Mouse (Mus musculus) 3T3-L1 (cell line): Measurements from ENCODE around the gene Srebf2.

Source experiments
- DNase-seq: peaks from one replicate; pipeline ENCODE4 v3.0.0-alpha.2; 2015; ENCODE audit warnings: low read depth, low spot score

The Srebf2 gene

DNA sequence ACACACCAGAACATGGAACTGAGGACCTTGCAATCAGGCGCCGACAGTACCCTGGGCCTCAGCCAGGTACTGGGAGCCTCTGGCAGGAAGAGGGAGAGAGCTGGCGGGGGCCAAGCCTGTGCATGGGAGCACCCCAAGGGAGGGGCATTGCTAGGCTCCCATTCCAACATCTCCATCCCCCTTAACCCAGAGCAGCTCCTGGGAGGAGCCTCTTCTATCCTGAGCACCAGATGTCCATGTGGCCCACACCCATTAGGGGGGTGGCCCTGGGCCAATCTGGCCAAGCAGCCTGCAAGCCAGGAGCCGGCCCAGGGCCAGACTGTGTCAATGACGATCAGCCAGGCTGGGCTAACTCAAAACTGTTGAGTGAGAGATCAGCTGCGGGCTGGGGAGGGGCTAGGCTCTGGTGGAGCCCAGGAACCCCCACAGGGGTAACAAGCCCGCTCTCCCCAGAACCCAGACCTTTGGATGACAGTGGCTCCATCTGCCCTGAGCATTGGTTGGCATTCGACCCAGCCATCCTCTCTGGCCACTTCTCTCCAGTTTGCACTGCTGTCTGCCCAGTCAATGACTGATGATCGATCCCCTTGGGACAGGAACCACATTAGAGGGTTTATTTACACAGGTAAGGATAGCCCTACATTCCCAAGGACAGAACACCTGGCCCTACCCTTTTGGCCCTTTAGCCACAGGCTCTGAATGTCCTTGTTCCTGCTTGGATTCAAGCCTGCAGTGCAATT is 59.6 kb downstream of the Srebf2 start:
- peak; percentile 58 for DNase-seq

DNA sequence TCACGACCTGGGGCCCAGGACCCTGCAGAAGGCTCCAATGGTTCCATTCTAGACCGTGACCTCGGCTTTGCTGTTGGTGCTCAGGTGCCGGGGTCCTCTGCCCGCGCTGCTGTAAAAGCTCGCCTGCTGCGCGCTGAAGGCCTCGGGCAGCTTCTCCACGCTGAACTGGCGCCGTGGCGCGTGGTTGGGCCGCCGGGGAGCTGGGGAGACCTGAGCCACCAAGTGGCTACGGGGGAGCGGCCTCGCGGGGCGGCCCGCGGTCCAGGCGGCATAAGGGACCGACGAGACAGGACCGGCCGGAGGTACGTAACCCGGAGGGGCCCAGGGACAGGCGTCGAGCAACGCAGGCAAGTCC is 60.1 kb downstream of the Srebf2 start:
- DNase-seq, result no peak

DNA sequence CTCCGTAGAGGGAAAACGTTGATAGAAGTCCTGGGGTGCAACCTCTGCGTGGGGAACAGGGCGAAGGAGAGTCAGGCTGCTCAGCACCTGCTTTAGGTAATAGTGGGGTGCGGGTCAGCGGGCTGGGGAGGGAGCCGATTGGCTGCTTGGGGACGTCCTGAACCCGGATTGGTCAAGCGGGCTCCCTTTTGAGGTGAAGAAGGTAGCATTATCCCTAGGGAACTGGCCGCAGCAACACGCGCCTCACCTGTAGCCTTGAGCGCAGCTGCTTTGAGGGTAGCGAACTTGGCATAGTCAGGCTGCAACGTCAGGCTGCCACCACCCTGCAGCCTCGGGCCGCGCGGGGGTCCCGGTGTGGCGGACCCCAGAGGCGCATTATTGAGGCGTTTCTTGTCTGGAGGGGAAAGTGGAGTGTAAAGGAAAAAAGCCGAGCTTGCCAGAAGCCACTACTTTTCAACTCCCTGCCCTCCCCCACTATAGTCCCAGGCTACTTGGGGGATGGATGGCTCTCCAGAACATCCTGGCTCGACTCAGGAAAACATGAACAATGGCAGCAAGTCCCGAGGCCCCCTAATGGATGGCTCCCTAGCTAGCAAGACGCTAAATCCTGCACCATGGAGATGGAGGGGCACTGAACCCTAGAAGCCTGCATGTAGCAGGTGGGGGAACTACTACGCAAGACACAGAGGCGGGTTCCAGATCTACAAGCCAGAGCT is 60.7 kb downstream of the Srebf2 start:
- no peak for DNase-seq

DNA sequence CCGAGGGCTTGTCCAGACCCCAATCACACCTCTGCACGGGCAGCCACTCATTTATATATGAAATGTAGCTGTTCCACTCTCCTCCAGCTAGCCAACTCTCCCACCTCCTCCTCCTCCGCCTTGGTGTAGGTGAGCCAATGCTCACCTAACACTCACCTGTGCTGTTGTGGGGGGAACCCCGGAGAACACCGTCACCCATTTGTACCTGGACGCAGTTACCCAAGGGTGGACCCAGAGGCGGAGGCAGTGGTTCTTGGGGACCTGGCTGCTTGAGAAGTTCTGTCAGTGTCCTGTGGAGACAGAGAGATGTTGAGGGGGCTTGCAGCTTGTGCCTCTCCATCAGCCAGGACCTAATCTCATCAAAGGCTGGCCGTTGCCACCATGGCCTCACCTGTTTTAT is 61.3 kb downstream of the Srebf2 start:
- DNase-seq, result no peak

DNA sequence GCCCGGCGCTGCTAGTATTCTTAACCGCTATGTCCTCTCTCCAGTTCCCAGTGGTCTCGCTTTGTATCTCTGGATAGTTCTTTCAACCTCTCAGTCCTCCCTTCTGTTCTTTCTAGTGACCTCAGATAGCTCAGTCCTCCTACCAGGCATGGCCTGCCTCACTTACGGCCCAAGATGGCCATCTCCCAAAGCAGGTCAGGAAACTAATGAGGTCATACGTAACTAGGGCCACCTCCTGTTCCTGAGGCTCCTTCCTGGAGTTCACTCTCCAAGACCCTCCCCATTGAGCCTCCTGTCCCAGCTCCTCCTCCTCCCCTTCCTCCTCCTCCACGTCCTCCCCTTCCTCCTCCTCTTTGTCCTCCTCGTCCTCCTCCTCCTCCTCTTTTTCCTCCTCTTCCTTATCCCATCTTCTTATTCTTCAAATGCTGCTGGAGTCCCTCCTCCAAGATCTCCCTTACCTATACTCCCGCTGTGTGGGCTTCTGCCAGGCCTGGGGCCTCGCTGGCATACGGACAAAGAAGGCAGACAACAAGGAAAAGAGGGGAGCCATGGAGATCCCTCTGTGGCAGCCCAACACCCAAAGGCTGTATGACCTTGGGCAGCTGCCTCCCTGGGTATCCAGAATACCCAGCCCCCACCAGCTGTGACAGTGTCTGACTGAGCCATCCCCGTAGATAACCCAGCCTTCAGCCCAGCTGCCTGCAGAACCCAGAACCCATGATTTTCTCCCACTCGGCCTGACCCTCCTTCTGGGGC is 62.5 kb downstream of the Srebf2 start:
- no peak for DNase-seq

DNA sequence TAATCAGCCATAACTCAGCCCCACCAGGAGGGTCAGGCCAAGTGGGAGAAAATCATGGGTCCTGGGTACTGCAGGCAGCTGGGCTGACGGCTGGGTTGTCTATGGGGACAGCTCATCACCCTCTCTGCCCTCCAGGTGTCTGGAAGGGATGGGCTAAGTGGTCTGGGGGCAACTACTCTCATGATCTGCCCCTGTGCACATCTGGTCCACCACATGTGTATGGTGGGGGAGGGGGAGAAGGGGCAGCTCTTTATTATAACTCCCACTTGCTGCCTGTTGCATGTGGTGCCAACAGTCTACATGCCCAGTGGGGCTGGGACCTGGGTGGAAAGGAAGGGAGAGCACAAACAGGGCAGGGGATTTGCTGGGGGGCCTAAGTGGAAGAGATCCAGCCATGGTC is 63.8 kb downstream of the Srebf2 start:
- no peak for DNase-seq

DNA sequence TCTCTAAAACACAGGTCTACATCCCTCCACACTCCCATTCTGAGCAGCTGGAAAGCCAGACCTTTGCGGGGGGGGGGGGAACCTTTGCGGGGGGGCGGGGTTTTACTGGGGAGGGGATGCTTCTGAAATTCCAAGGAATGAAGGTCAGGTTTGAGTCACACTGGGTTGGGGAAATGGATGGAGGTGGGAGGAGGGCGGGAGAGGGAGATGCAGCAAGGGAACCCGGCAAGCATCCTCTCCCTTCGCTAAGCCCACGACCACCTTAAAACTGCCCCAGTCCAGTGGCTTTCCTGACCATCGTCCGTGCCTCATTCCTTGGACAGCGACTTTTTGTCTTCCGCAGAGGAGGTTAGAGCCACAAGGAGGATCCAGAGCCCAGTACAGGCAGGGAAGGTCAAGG is 64.3 kb downstream of the Srebf2 start:
- no peak for DNase-seq

DNA sequence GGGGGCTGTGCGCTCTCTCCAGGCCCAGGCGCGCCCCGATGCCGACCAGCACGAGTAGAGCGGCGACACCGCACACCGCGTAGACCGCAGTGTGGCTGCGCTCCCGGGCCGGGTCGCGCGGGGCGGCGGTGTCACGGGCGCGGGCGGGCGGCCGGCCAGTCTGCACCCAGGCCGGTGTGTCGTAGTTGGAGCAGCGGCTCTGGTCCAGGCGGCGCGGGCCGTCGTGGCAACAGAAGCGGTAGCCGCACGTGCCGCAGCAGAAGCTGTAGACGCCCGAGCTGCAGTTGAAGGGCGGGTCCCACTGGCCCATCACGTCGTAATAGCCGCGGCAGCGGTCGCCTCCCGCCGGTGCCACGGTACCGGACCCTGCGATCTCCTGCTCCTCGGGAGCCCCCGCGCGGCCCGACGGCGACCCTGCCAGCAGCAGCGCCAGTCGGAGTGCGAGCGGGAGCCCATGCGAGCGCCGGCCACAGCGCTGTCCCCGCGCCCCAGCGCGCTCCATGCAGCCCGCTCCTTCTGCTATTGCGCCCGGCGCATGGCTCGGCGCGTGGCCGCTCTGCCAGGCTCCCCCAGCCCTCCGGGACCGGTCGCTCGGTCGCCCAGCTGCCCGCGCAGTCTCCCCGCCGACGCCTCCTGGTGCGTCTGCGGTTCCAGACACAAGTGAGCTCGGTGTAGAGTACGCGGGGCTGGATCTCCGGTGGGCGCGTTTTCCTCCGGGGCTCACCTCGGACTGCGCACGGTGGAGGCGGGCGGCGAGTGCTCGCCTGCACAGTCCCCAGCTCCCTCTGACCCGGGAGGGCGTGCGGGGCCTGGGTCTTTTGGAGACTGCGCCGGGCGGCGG is 65.2 kb downstream of the Srebf2 start:
- no peak for DNase-seq

DNA sequence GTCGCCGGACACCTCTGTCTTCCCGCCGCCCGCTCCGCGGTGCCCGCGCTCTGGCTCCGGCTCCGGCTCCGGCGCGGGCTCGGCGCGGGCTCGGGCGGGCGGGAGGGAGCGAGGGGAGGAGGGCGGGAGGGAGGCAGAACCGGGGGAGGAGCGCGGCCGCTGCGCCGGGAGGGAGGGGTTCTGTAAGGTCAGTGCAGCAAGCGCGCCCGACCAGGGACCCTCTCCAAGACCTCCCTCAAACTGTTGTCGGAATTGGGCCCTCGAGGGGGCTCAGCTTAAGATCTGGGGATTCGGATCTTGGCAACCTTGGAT is 65.7 kb downstream of the Srebf2 start, which contains the start of gene Shisa8:
TSS of gene Shisa8 (minus strand) at position 64 of the 312 bp plus-strand sequence.
- no peak for DNase-seq

DNA sequence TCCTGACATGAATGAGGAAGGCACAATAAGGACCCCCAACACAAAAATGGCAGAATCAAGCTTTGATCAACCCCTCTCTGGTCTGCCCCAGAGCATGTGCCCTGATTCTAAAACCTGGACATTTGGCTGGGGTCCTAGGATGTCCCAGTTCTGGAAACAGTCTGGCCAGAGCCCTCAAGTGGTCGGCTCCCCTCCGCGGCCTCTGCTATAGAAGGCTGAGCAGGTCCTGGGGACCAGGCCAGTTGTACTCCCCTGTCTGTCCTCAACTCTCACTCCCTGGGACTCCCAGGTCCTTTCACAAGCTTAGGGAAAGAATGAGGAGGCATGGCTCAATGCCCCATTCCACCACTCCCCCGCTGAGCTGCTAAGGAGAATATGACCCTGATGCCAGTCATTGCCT is 66.2 kb downstream of the Srebf2 start:
- DNase-seq, result no peak

DNA sequence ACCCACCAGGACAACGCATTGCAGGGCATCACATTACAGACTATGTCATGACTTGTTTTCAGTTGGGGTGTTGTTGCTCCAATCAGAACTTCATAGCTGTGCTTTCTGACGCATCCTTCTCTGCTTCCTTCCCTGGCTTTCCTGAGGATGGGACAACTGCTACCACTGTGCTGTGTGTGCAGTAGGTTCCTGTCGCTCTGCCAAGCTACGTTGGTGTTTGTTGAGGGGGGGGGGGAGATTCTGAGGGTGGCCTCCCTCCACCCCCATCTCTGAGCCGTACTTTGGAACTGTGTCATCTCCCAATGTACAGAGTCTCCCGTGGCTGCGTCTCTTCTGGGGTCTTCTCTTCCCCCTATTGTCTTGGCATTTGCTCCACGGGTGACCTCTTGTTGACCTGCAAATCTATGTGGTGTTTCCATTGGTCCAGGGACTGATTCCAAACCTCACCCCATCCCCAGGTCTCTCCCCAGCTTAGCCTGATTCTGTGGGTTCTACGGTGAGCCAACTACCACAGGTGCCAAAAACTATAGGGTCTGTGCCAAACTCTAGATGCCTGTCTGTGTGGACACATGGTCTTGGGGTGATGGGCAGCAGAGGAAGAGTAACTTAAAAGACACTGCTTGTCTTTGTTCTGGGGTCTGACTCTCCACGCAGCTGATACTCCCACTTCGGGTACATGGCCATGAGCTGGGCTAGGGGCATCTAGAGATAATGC is 68.5 kb downstream of the Srebf2 start:
- no peak for DNase-seq

DNA sequence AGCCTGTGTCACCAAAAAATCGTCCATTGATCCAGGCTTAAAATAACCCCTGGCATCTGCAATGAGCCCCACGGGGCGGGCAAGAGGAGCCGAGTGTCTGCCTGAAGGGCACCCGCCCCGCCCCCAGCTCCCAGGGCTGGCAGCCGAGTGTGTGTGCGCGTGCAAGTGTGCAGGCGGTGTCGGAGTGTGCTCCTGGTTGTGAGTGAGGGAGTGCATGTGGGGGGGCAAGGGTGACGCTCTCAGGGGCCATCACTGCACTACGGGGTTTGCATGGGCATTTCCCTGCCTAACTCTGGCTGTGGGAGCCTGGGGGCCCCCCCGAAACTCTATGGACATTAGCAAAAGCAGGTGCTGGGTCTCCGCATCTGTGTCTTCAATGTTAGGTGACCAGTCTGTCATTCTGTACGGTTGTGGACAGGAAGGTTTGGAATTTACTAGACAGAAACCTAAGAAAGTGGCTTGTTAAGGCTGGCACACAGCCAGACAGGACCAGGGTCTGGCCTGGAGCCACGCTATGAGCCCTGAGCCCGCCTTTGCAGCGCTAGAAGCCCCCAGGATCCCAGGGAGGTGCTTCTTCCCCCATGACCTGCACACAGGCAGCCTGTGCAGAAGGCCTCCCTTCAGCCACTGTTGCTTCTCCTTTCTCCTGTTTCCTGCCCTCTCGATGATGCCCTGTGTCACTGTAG is 69.3 kb downstream of the Srebf2 start:
- DNase-seq, result no peak

DNA sequence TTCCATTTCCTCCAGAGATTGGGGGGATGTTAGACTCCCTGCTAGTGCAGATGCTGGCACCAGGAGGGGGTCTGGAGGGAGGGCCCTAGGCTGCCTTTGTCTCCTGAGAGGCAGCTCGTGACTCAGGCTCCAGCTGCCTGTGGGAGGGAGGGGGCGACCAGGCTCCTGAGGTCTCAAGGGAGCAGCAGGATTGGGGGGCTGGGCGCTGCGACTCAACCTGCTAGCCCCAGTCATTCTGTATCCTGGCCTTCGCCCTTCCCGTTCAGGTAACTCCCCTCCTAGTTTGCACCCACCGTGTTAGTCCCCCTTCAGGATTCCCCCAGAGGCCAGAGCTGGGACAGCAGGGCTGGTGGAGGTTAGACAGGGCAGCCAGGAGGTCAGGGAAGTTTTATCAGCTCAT is 70.1 kb downstream of the Srebf2 start:
- no peak for DNase-seq

DNA sequence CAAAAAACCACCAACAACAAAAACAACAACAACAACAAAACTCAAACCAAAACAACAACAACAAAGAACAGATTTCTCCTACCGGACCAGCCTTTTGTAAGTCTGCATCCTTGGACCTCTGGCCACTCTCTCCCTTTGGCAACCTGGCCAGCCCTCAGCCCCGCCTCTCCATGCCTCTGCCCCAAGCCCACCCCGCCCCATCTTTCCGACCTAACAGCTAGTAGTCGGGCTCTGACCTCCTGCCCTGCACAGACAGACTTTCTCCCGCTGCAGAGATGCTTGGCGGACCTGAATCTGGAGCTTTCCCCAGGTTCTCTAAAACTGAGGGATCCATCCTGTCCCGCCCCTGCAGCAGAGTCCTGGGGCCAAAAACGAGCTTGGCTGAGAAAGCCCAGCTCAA is 71.0 kb downstream of the Srebf2 start:
- no peak for DNase-seq

DNA sequence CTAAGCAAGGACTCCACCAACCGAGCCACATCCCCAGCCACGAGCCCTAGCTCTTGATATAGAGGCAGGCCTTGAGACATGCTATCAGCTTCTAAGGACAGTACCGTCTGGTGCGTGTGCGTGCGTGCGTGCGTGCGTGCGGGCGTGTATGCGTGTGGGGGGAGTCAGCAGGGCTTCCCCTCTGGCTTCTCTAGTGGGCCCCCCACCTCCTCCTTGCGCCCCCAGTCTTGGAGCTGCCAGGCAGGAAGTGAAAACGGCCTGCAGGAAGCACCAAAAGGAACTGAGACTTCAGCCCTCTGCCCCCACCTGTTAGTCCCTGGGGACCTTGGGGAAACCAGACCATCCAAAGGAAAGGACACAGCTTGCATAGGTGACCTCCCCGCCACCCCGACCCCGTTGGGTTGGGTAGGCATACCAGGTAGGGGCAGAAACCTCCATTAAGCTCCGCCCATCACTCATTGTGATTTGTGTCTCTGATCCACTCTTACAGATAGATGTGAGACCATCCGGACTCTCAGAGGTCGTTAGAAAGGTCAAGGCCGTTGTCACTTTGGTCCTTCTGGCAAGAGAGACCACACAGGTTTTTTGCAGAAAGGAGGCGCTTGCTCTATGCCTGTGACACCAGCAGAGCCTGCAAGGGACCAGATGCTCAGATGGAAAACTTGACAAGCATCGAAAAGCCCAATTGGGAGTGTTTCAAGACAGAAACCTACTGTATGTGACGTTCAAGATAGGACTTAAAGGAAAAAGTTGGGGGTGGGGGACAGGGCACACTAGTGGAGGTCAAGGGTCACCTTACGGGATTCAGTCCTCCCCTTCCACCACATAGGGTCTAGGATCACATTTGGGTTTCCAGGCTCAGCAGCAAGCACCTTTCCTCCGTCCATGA is 72.0 kb downstream of the Srebf2 start:
- DNase-seq, result no peak

DNA sequence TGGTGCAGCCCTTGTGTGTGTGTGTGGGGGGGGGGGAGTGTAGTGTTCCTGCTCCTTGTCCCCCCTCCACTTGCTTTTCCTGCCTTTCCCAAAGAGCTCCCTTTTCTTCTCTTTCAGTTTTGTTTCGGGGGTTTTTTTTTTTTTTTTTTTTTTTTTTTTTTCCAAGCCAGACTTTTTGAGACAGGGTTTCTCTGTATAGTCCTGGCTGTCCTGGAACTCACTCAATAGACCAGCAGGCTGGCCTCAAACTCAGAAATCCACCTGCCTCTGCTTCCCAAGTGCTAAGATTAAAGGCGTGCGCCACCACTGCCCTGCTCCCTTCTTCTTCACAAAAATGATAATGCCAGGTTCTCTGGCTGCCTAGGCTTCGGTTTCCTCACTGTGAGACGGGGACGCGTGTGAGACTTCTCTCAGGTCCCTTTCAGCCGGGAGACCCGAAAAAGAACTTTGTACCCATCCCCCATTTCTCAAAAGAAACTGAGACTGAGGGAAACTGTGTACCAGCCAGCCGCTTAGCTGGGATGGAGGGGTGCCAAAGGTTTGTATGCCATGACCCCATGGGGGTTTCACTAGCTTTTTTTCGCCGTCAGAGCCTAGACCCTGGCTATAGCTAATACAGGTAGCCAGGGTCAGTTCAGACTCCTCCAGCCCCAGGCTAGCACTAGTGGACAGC is 73.2 kb downstream of the Srebf2 start:
- DNase-seq, result no peak

DNA sequence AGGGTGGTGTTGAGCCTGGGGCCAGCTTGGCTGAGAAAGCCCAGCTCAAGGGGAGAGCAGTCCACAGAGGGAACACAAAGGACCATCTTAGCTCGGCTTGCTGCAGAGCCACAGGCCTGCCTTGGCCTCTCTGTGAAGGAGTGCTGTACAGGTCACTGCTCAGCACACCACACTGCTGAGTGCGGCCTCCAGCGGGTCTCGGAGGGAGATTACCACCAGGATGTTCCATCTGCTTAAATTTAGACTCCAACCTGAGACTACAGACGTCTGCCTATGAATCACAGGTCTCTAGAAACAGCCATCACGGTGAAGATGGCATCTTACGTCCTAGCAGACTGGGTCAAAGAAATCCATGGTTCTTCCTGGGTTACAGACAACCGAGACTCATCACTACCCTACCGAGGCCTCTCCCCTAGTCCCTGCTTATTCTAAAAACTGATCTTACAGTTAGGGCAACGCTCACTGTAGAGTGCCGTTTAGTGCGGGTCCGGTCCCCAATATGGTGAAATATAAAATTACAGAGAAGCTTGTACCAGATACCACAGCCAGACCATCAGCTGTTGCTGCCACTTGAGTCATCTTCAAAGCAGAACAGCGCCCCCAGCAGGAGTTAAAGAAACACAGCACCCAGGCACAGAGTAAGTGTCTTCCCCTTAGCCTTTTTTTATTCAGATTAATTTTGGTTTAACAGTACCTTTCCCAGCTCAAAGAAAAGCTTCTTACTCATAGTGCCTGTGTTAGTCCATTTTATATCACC is 74.3 kb downstream of the Srebf2 start:
- DNase-seq, result no peak

DNA sequence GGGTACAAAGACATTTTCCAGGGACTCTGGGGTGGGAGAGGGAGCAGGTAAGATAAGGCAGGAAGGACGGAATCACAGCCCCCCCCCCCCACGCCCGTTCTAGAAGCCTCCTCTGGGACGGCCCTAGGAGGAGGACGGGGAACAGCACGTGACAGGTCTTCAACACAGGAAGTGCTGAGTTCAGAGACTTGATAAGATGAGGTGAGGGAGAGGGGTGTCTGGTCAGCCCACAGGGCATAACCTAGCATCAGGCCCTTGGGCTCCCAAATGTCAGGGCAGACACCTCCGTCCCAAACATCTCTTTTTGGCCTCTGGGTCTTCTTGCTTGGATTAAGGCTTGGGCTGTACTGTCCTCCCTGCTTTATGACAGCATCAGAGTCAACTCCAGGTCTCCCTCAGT is 76.3 kb downstream of the Srebf2 start:
- no peak for DNase-seq
